Mouse (Mus musculus): ENCODE data around the gene Mafg. TPM values are rescaled to one million over a fixed set of nuclear protein-coding genes. Genes with fewer than 3 reads are reported as not detected.

Gene Mafg
- polyA plus RNA-seq, 1 experiment from 2014 or later = 40.4 TPM

DNA sequence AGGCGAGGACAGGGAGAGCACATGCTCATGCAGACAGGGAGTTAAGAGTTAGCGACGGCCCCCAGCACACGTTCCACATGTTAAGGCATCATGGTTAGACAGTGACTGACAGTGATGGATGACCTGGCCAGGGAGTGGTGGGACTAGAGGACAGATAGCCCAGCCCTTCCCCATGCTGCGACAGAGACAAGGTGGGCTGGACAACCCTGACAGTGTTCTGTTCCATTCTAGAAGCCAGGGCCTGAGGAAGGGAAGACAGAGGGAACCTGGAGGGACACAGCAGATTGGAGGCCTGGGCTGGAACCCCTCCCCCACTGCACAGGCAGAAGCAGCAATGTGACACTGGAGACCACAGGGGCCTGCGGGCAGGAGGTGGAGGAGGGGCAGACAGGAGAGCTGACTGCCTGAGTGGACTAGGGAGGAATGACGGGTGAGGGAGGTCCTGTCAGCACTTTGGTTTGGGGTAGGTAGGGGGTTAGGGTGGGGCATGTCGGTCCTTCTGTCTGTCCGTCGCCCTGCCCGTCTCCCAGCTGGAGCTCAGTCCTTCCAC lies 54.6 kb downstream of the Mafg start:
- WGBS = 85% methylated on average over 11 of the region's 11 CpGs
- ATAC-seq (ENCODE audit: low FRiP score, low read depth) = no peak
- Histone ChIP-seq H3K4me1 (peaks cover 39% of the 10 kb centered on the region), H3K9ac (no peak overlapping the region), H3K27me3 (replicated peaks) (no peaks in the 10 kb centered on the region), H3K4me3 (no peak overlapping the region), H3K27ac (no peak overlapping the region), H3K4me2 (replicated peaks) (peak overlapping the region; percentile 97; the same call in 1 of the 2 replicates), H3K36me3 (peaks cover 26% of the 10 kb centered on the region), H3K9me3 (no peaks in the 10 kb centered on the region)

DNA sequence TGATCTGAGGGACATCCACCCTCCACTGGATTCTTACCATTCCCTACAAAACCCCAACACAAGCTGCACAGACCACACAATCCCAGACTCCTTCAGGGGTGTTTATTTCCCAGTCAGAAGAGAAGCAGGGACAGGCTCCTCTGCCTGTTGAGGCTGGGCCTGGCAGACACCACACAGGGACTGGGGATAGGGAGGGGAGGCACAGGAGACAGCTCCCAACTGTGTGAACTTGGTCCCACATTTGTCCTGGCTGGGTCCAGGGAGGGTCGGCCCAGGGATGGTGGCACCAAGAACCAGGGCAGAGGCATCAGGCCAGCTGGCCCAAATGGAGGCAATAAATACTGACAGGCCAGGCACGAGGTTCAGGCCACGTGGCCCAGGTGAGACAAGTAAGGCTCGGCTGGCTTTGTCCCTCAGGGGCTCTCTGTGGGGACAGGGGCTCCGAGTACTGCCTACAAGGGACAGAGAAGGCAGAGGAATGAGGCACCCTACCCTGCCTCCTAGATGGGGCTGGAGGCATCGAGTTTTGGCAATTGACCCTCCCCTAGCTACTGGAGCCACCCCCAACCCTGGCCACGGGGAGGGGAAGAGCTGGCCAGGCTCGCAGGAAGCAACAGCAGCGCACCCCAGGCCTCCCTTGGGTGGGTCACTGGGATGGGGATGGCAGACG lies 55.2 kb downstream of the Mafg start:
- Histone ChIP-seq H3K27me3 (replicated peaks) (no peaks in the 10 kb centered on the region), H3K4me3 (no peak overlapping the region), H3K9ac (no peak overlapping the region), H3K9me3 (no peaks in the 10 kb centered on the region), H3K4me1 (peaks cover 40% of the 10 kb centered on the region), H3K27ac (no peak overlapping the region), H3K36me3 (peaks cover 26% of the 10 kb centered on the region), H3K4me2 (replicated peaks) (0 out of 2 replicates have a peak overlapping the region, but pooled peaks have one; percentile 97)
- ATAC-seq (ENCODE audit: low FRiP score, low read depth) = no peak
- 80% methylated on average over 10 of the region's 10 CpGs for WGBS

DNA sequence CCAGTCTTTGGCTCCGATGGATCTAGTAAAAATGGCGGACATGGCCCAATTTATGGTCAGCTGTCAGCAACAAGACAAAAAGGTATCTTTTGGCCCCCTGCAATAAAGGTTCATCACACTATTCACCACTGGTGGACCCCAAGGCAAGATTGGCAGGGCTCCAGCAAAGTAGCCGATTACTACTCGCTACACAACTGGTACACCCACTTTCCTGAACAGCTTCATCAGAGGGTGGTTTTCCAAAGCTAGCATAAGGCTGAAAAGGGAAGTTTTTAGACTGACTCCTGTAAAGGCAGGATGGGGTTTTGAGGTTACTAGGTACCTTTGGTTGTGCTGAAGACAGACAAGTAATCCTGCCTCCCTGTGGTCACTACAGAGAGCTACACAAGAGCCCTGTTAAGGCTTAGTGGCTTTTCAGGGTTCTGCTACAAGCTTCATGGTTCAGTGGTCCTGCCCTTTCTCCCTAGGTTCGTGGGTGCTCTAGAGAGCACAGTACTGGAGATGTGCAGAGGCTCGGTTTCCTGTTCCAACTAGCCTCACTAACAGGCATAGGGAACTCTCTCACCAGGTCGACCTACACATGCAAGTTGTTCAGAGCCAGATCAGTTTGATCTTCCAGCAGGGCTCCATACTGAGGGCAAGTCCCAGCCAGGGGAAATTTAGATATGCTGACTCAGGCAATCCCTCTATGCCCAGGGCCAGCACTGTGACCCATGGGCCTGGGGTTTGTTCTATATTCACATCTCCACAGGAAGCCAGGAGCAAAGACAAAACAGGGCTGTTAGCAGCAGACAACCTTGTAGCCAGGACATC lies 56.0 kb downstream of the Mafg start:
- H3K27me3 ChIP-seq (replicated peaks) = no peaks in the 10 kb centered on the region
- peaks cover 40% of the 10 kb centered on the region for H3K4me1 ChIP-seq
- no peak overlapping the region for H3K27ac ChIP-seq
- H3K36me3 ChIP-seq = peaks cover 26% of the 10 kb centered on the region
- H3K4me3 ChIP-seq = no peak overlapping the region
- H3K4me2 ChIP-seq (replicated peaks) = no peak overlapping the region
- ATAC-seq (ENCODE audit: low FRiP score, low read depth) = no peak
- no peaks in the 10 kb centered on the region for H3K9me3 ChIP-seq
- WGBS = 86% methylated on average over 7 of the region's 7 CpGs
- H3K9ac ChIP-seq = no peak overlapping the region

DNA sequence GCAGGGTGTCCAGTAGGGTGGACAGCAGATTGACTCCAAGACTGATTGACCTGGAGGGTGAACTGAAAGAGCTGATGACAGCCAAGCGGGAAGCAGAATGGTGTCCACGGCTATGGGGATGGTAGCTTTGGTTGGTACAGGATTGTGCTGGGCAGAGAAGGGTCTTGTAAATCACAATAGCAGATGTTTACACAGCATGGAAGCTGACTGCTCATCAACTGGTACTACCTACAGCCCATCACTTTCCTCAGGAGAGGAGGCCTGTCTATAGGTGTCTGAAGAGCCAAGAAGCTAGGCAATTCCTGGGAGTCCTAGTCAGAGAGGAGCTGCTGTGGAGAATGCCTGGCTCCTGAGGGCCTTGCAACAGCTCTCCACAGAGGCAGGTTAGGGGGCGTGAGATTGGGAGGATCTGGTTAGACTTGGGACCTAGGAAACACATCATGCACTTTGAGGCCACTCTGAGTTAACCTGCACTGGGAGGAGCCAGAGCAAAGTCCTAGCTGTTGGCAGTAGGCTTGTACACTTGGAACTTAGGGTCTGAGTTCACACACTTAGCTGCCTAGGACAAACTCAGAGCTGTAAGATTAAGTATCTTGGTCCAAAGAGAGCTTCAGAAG lies 56.9 kb downstream of the Mafg start:
- no peaks in the 10 kb centered on the region for H3K9me3 ChIP-seq
- H3K27ac ChIP-seq = no peak overlapping the region
- H3K4me3 ChIP-seq = no peak overlapping the region
- H3K36me3 ChIP-seq = peaks cover 26% of the 10 kb centered on the region
- H3K4me2 ChIP-seq (replicated peaks) = no peak overlapping the region
- no peaks in the 10 kb centered on the region for H3K27me3 ChIP-seq (replicated peaks)
- no peak for ATAC-seq (ENCODE audit: low FRiP score, low read depth)
- WGBS = 85% methylated on average over 3 of the region's 3 CpGs
- H3K4me1 ChIP-seq = peaks cover 42% of the 10 kb centered on the region
- no peak overlapping the region for H3K9ac ChIP-seq

DNA sequence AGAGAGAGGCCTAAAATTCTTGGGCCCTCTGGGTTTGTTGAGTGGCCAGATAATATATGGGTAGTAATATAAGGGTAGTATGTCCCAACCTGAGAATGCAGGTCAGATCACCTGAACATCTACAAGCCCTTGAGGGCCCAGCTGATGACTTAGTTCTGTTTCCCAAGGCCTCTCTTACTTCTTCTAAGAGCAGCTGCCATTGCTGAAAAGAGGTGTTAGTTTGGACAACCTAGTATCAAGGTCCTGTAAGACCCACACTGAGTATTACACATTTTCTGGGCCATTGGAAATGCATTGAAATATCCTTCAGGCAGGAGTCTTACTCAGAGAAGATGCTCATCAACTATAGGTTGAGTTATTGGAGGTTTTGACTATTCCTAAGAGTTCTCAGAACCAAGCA lies 57.5 kb downstream of the Mafg start:
- no peak overlapping the region for H3K9ac ChIP-seq
- H3K4me1 ChIP-seq = peaks cover 47% of the 10 kb centered on the region
- ATAC-seq (ENCODE audit: low FRiP score, low read depth) = no peak
- no peaks in the 10 kb centered on the region for H3K27me3 ChIP-seq (replicated peaks)
- H3K9me3 ChIP-seq = no peaks in the 10 kb centered on the region
- H3K27ac ChIP-seq = no peak overlapping the region
- H3K36me3 ChIP-seq = peaks cover 31% of the 10 kb centered on the region
- H3K4me3 ChIP-seq = no peak overlapping the region
- H3K4me2 ChIP-seq (replicated peaks) = no peak overlapping the region

Small RNA genes within 50 kb of the gene (microRNA-seq; reads per million reads assigned to microRNA genes)
- gene Mir6936 = 1.3 reads per million

Other genes starting within 250 kb of the Mafg start
- 47.2 and 54.6 TPM in 2 replicates for gene Nploc4, start 195.9 kb downstream of the Mafg start, polyA plus RNA-seq (2016; fragmentation: Nextera tagmentation; extraction: Ambion mirVana)
- 0.15 TPM in 1 of 2 replicates, not detected in the other for gene Tspan10, start 191.0 kb downstream of the Mafg start, polyA plus RNA-seq (2016; fragmentation: Nextera tagmentation; extraction: Ambion mirVana)
- 0.27 and 0.32 TPM in 2 replicates for gene Pde6g, start 180.1 kb downstream of the Mafg start, polyA plus RNA-seq (2016; fragmentation: Nextera tagmentation; extraction: Ambion mirVana)
- gene Oxld1, start 175.5 kb downstream of the Mafg start, polyA plus RNA-seq (2016; fragmentation: Nextera tagmentation; extraction: Ambion mirVana) = 12.5 and 13.8 TPM in 2 replicates
- gene Ccdc137, start 175.5 kb downstream of the Mafg start, polyA plus RNA-seq (2016; fragmentation: Nextera tagmentation; extraction: Ambion mirVana) = 30.9 and 34.7 TPM in 2 replicates
- 63.6 and 64.5 TPM in 2 replicates for gene Arl16, start 166.0 kb downstream of the Mafg start, polyA plus RNA-seq (2016; fragmentation: Nextera tagmentation; extraction: Ambion mirVana)
- 116 and 117 TPM in 2 replicates for gene Mrpl12, start 149.0 kb downstream of the Mafg start, polyA plus RNA-seq (2016; fragmentation: Nextera tagmentation; extraction: Ambion mirVana)
- 37.9 TPM in 2 replicates for gene Slc25a10, start 141.8 kb downstream of the Mafg start, polyA plus RNA-seq (2016; fragmentation: Nextera tagmentation; extraction: Ambion mirVana)
- 0.13 and 0.22 TPM in 2 replicates for gene Gcgr, start 102.9 kb downstream of the Mafg start, polyA plus RNA-seq (2016; fragmentation: Nextera tagmentation; extraction: Ambion mirVana)
- 234 and 239 TPM in 2 replicates for gene Mcrip1, start 83.9 kb downstream of the Mafg start, polyA plus RNA-seq (2016; fragmentation: Nextera tagmentation; extraction: Ambion mirVana)
- not detected in 2 replicates for gene Ppp1r27, start 82.5 kb downstream of the Mafg start, polyA plus RNA-seq (2016; fragmentation: Nextera tagmentation; extraction: Ambion mirVana)
- gene P4hb, start 60.3 kb downstream of the Mafg start, polyA plus RNA-seq (2016; fragmentation: Nextera tagmentation; extraction: Ambion mirVana) = 425 and 451 TPM in 2 replicates
- 582 and 606 TPM in 2 replicates for gene Arhgdia, start 52.0 kb downstream of the Mafg start, polyA plus RNA-seq (2016; fragmentation: Nextera tagmentation; extraction: Ambion mirVana)
- 509 and 592 TPM in 2 replicates for gene Alyref, start 35.2 kb downstream of the Mafg start, polyA plus RNA-seq (2016; fragmentation: Nextera tagmentation; extraction: Ambion mirVana)
- 162 and 172 TPM in 2 replicates for gene Anapc11, start 35.2 kb downstream of the Mafg start, polyA plus RNA-seq (2016; fragmentation: Nextera tagmentation; extraction: Ambion mirVana)
- 0.80 and 0.83 TPM in 2 replicates for gene Npb, start 25.1 kb downstream of the Mafg start, polyA plus RNA-seq (2016; fragmentation: Nextera tagmentation; extraction: Ambion mirVana)
- gene Pcyt2, start 15.7 kb downstream of the Mafg start, polyA plus RNA-seq (2016; fragmentation: Nextera tagmentation; extraction: Ambion mirVana) = 151 and 155 TPM in 2 replicates
- 46.8 and 56.5 TPM in 2 replicates for gene Sirt7, start 8.4 kb downstream of the Mafg start, polyA plus RNA-seq (2016; fragmentation: Nextera tagmentation; extraction: Ambion mirVana)
- gene Pycr1, start 10.2 kb upstream of the Mafg start, polyA plus RNA-seq (2016; fragmentation: Nextera tagmentation; extraction: Ambion mirVana) = 27.2 and 27.8 TPM in 2 replicates
- gene Myadml2, start 14.6 kb upstream of the Mafg start, polyA plus RNA-seq (2016; fragmentation: Nextera tagmentation; extraction: Ambion mirVana) = 0.81 and 1.1 TPM in 2 replicates
- 3.1 and 3.4 TPM in 2 replicates for gene Notum, start 27.6 kb upstream of the Mafg start, polyA plus RNA-seq (2016; fragmentation: Nextera tagmentation; extraction: Ambion mirVana)
- gene Aspscr1, start 39.4 kb upstream of the Mafg start, polyA plus RNA-seq (2016; fragmentation: Nextera tagmentation; extraction: Ambion mirVana) = 139 and 155 TPM in 2 replicates
- 108 and 114 TPM in 2 replicates for gene Cenpx, start 80.1 kb upstream of the Mafg start, polyA plus RNA-seq (2016; fragmentation: Nextera tagmentation; extraction: Ambion mirVana)
- gene Lrrc45, start 80.3 kb upstream of the Mafg start, polyA plus RNA-seq (2016; fragmentation: Nextera tagmentation; extraction: Ambion mirVana) = 70.9 and 72.6 TPM in 2 replicates
- gene Rac3, start 87.9 kb upstream of the Mafg start, polyA plus RNA-seq (2016; fragmentation: Nextera tagmentation; extraction: Ambion mirVana) = 118 and 119 TPM in 2 replicates
- gene Dcxr, start 93.7 kb upstream of the Mafg start, polyA plus RNA-seq (2016; fragmentation: Nextera tagmentation; extraction: Ambion mirVana) = 12.3 and 16.7 TPM in 2 replicates
- 0.95 and 1.6 TPM in 2 replicates for gene Cbr2, start 98.5 kb upstream of the Mafg start, polyA plus RNA-seq (2016; fragmentation: Nextera tagmentation; extraction: Ambion mirVana)
- 3.6 TPM in 2 replicates for gene Hmga1b, start 129.2 kb upstream of the Mafg start, polyA plus RNA-seq (2016; fragmentation: Nextera tagmentation; extraction: Ambion mirVana)
- 77.2 and 81.3 TPM in 2 replicates for gene Rfng, start 150.6 kb upstream of the Mafg start, polyA plus RNA-seq (2016; fragmentation: Nextera tagmentation; extraction: Ambion mirVana)
- gene Gps1, start 150.7 kb upstream of the Mafg start, polyA plus RNA-seq (2016; fragmentation: Nextera tagmentation; extraction: Ambion mirVana) = 250 and 258 TPM in 2 replicates
- 63.5 and 65.5 TPM in 2 replicates for gene Dus1l, start 162.8 kb upstream of the Mafg start, polyA plus RNA-seq (2016; fragmentation: Nextera tagmentation; extraction: Ambion mirVana)
- 87.6 and 102 TPM in 2 replicates for gene Fasn, start 190.9 kb upstream of the Mafg start, polyA plus RNA-seq (2016; fragmentation: Nextera tagmentation; extraction: Ambion mirVana)

Measured in neural tube, embryonic 12.5 days (tissue).